Mouse (Mus musculus) gastrocnemius, postnatal 14 days (tissue): ENCODE results near the gene Kif21a. TPM values are rescaled to one million over a fixed set of nuclear protein-coding genes. Genes with fewer than 3 reads are reported as not detected.

ENCODE experiments used
- DNase-seq: peaks from one replicate; pipeline ENCODE4 v3.0.0; 2021; ENCODE audit warnings: mixed read lengths
- intact Hi-C: fragments of 180-260 bp; cut with DNase I; formaldehyde crosslinking; loops from one replicate; pipeline ENCODE4 v1.15.1; 2025; ENCODE audit warnings: low total_unique reads
- long read RNA-seq, 2 experiments: library from polyadenylated mRNA; stranded (forward); transcript quantifications; one replicate each; pipeline ENCODE4 v2.0.0; 2021
- total RNA-seq, 2 experiments: library from RNA; stranded (reverse); gene quantifications; 2 replicates each; pipeline ENCODE4 v1.2.3; 2021

Gene Kif21a
- total RNA-seq = 1 to 10 TPM; 5.7 to 6.8 TPM
- long read RNA-seq, experiment 1, partial matches to known transcripts = 0 of 1 reads
- long read RNA-seq, experiment 1, other reads (novel, unspliced or antisense) = 1 of 1 reads
- long read RNA-seq, experiment 2, partial matches to known transcripts = 0 of 3 reads
- long read RNA-seq, experiment 2, other reads (novel, unspliced or antisense) = 3 of 3 reads

- intact Hi-C loops = no loop called here
- DNase-seq = peak; percentile 72
These were observed at the start of gene Kif21a for GRCm38 (mm10) chr15:91049496-91050441. Gene Kif21a, minus strand, starts transcription at chr15:91049948.

DNA sequence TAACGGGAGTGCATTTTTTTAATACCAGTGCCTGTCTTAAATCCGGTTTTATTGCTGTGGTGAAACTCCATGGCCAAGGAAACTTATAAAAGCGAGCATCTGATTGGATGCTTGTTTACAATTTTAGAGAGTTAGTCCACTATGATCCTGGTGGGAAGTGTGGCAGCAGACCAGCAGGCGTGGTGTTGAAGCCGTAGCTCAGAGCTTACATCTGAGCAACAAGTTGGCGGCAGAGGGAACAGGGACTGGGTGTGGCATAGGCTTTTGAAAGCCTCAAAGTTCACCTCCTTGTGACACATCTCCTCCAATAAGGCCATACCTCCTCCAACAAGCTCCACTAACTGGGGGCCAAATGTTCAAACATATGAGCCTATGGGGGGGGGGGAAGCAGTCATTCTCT is 46.9 kb upstream of the Kif21a start:
- intact Hi-C loops = no loop called here
- DNase-seq = peak; percentile 28

GRCm38 (mm10) chr15:91089427-91089826 is 39.7 kb upstream of the Kif21a start:
- intact Hi-C loops = no loop called here
- no peak for DNase-seq

DNA sequence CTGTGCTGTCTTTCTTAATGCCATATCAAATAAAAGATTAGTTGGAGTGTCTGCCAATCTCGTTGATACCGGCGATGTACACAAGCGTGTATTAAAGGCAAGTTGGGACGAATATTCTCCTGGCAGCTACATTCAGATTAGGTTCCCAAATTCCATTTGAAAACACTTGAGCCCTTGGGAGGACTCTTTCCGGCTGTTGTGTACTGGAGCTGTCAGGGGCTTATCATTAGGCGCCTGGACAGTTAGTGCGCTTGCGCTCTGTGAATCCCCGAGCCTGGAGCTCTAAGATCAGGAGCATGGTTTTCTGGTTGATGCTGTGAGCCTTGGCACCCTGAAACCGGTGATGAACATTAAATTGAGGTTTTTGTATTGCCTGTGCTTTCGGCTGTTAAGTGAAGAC is 38.3 kb upstream of the Kif21a start:
- no peak for DNase-seq
- intact Hi-C loops = no loop called here

GRCm38 (mm10) chr15:91077457-91078410 is 28.0 kb upstream of the Kif21a start:
- intact Hi-C loops = no loop called here
- no peak for DNase-seq

GRCm38 (mm10) chr15:91072440-91072839 is 22.7 kb upstream of the Kif21a start:
- DNase-seq = no peak
- intact Hi-C loops = no loop called here

DNA sequence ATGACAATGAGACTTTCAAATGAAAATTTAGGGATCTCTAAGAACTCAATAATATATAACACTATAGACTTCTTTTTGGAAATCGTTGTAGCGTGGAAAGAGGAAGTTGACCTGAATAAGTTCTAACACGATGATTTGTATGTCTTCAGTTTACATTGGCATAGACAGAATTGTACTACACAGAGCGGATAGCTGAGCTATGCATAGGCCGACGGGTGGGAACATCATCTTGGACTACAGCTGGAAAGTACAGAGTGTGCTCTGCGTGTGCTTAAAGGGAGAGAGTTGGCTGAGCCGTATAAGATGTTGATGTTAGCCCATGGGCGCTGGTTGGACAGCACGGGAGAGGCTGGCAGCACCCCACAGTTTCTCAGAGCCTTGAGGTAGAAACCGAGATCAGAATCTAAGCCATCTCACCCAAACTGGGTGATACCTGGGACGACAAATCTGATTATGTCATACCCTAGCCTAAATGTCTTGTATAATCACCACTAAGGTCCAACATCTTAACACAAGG is 14.6 kb upstream of the Kif21a start:
- intact Hi-C loops = no loop called here
- no peak for DNase-seq

GRCm38 (mm10) chr15:91063845-91064244 is 14.1 kb upstream of the Kif21a start:
- no peak for DNase-seq
- intact Hi-C loops = no loop called here

- intact Hi-C loops = no loop called here
- DNase-seq = no peak
These were observed 7.2 kb upstream of the Kif21a start for GRCm38 (mm10) chr15:91056866-91057342.

- no peak for DNase-seq
- intact Hi-C loops = no loop called here
These were observed 6.6 kb upstream of the Kif21a start for GRCm38 (mm10) chr15:91056176-91056865.

GRCm38 (mm10) chr15:91048951-91049495 is 725 bp downstream of the Kif21a start:
- no peak for DNase-seq
- intact Hi-C loops = no loop called here

DNA sequence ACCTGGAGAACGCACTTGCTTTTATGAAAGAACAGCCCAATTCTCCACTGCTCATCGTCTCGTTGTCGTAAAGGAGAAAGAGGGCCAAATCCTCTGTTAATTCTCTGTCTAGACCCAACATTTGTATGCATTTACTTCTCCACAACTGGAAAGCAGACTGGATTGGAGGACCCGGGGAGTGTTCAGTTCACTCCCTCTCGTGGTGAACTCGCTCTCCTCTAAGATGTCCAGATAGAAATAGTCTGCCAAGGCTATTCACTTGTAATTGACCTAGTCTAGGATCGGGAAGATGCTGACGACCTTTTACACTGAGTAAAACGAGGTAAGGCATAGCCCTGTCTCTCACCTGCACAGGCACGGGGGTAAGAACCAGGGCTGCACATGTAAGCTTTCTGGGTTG is 2.1 kb downstream of the Kif21a start:
- intact Hi-C loops = no loop called here
- no peak for DNase-seq

- no peak for DNase-seq
- intact Hi-C loops = no loop called here
These were observed 3.2 kb downstream of the Kif21a start for GRCm38 (mm10) chr15:91046506-91046905.

DNA sequence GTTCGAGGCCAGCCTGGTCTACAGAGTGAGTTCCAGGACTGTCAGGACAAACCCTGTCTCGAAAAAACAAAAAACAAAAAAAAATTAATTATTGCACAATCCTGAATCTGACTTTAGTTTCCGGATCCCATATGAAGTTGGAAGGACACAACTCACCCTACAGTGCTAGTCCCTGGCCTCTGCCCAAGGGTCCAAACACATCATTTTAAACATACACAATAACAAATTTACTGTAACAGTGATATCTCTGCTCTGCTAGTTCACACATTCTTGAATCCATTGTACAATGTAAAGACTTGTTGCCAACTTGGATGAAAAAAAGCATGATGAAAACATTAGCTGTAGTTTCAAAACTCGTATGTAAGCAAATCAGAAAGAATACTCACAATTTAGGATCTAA is 6.5 kb downstream of the Kif21a start:
- intact Hi-C loops = no loop called here
- DNase-seq = no peak

DNA sequence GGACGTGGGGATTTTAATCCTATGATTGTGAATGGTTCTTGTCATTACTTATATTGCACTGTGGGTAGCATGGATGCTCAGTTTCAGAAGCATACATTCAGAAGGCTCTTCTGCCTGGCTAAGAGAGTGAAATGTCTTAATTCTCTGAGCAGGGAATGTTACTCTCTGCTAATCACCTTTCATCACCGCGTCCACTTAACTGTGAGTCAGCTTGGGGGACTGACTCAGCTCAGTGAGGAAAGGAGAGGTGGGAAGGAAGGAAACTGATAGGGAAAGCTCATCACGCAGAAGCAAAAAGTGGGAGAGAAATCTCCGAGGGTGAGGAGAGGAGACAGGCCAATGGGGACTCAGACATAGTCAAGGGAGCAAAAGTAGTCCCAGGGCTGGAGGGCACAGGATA is 10.9 kb downstream of the Kif21a start:
- intact Hi-C loops = no loop called here
- DNase-seq = no peak

DNA sequence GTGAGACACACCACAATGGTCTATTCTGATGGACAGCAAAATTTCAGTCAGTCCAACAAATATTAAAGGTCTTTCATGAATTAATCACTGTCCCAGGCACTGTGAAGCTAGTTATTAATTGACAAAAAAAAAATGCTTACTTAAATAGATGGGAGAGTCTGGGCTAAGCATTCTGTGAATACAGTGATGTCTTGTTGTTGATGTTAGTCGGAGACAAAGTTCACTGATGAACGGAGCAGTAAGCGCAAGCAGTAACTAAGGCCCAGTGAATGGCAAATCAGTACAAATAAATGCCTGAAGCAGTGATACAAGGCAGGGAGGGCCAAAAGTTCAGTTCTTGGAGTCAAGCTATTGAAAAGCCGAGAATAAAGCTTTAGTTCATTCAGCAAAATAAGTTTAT is 15.7 kb downstream of the Kif21a start:
- no peak for DNase-seq
- intact Hi-C loops = no loop called here

DNA sequence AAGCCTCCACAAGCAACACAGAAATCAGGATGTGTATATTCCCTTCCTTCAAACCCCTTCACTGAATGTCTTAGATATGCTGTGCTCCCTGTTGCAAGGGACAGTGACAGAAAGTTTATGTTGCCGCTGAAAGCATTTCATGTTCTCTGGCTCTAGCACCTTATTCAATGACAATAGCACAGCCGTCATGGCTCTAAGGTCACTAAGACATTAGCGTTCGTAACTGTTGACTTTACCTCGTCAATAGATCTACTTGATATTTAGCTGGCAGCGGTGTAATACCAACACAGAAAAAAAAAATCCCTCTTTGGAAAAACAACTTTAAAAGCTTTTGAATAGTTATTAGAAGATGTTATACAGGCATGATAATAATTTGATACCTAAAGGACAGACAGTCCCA is 16.2 kb downstream of the Kif21a start:
- no peak for DNase-seq
- intact Hi-C loops = no loop called here

- intact Hi-C loops = no loop called here
- no peak for DNase-seq
These were observed 20.8 kb downstream of the Kif21a start for GRCm38 (mm10) chr15:91028962-91029361.

DNA sequence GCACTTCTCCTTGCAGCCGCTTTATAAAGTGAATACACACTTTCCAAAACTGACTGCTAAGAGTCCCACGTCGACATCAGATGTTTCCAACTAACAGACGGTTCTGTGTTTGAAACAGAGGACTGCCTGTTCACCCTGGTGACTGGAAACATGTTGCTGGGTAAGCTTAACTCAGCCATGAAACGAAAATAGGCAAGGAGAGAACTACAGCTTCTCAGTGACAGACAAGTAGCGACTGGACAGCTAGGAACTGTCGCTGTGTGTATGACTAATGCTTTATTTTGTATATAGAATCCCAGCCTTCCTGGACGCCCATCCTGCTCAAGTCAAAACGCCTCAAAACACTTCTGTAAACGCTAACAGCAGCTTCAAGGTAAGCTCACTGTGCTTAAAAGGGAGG is 21.3 kb downstream of the Kif21a start:
- intact Hi-C loops = no loop called here
- DNase-seq = no peak
